Mouse (Mus musculus) CD4-positive helper T cell, adult 2 months (primary cell): ENCODE data around the gene BC049730.
"Not testable (repeated sequence)": the region's sequence is repeated elsewhere in the genome, so short reads cannot be mapped to it uniquely, and the experiment has no call there.

Experiments
- DNase-seq: peaks from one replicate; pipeline ENCODE4 v3.0.0-alpha.2; 2012; ENCODE audit warnings: low read depth, missing footprints, low spot score

Gene BC049730

DNA sequence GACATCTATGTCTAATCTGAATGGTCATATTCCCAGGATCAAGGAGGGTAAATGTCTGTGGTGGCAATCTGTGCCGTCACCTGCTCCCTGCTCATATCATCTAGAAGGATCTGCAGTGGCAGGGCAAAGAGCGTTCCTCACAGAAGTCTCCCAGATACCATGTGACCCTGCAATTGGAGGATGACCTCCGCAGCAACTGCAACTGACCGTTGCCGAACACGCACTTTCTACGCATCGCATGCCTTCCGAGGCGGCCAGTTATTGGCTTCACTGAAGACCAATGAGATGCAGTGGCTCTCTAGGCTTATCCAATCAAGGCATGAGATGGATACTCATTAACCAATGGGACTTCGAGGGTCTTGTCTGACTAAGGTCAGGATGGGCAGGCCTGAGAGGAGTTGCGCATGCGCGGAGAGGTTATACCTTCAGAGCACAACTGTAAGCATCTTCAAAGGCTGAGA, at the start of gene BC049730:
TSS of gene BC049730 (plus strand) at position 411 of the 461 bp plus-strand sequence.
- no peak for DNase-seq

DNA sequence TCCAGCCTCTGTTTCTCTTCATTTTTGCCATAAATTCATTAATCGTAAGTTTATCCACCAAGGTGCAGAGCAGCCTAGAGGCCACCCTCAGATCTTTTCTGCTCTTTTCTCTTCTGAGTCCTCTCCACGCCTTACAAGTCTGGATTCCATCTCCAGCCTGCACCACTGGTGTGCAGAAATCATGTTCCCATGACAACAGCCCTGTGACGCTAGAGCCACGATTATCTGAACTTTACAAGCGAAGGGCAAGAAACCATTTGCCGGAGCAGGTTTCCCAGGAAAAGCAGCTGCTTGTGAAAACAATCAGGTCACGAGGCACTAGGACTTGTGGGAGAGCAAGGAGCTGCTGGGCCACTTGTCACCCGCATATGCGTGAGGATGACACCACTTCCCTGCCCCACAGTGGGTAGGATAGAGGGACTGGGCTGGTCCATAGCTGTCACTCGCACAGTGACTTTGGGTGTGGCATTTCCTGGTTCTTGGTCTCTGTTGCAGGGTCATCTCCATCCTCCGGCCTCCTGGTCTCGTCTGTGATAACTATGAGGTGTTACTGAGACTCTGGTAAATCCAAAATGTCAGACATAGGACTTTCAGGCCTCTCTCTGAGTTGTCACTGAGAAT, 49.2 kb upstream of the BC049730 start:
- DNase-seq = no peak

DNA sequence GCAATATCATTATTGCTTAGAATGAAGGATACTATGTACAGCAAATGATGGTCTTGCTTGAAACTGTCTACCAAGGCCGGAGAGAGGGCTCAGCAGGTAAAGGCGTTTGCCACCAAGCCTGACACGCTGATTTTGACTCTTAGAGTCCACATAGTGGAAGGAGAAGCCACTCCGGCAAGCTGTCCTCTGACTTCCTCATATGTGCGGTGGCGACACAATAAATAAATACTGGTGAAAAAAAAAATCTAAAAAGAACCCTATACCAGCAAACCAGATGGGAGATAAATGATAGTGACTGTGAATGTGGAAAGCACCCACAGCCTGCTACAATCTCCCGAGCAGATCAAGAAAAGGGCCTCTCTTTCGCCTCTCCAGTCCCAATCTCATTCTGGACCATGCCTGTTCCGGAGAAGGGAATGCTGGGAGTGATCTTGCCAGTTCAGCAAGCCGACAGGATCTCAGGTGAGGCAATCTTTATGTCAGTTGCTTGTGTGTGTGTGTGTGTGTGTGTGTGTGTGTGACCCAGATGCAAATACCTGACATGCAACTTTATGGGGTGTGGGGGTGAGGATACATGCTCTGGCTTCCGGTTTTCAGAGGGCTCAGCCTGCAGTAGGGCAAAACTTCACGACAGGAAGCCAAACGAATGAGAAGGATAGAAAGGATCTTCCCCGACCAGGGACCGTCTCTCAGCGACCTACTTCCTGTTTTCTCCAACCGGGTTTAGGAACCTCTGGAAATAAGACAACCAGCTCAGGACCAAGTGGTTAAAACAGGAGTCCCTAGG, 47.7 kb upstream of the BC049730 start:
- peak; percentile 62 for DNase-seq

DNA sequence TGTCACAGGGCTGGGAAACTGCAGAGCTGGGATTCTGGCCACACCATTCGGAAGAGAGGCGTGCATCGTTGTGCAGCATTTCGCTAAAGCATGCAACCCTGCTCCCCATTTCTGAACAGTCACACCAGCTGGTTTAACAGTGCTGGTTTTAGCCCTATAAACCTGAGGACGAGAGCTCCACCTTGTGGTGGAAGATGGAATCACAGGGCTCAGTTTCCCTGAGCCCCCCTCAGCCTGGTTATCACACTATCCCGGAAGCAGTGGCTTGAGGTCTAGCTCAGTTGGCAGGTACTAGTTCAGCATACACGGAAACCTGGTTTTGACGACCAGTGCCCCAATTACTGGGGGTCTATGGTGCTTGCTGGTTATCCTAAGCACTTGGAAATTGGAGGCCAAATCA, 46.5 kb upstream of the BC049730 start:
- DNase-seq = peak; percentile 86

DNA sequence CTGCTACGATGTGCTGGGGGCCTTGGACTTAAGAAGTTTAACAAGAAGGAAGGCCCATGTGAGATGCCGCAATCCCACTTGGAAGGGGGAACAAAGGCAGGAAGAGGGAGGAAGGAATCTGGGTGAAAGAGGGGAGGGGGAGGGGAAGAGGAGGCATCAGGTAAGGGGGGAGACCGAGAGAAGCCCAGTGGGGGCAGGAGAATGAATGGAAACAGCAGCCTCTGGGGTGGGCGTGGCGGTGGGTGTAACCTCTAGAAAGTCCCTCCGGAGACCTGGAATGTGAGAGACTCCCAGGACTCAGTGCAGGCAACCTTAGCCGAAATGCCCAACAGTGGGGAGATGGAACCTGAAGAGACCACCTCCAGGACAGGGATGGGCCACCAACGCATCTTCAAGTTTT, 44.7 kb upstream of the BC049730 start:
- no peak for DNase-seq

DNA sequence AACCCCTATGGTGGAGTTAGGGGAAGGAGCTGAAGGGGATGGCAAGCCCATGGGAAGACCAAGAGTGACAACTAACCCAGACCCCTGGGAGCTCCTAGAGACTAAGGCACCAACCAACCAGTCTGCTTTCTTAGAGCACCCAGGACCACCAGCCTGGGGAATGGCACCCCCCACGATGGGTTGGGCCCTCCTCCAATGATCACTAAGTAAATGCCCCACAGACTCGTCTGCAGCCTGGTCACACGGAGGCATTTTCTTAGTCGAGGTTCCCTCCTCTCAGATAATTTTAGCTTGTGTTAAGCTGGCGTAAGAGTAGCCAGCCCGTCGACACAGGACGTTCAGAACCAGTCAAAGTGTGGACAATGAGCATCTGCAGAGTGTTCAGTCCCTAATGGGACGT, 44.1 kb upstream of the BC049730 start:
- DNase-seq = no peak

DNA sequence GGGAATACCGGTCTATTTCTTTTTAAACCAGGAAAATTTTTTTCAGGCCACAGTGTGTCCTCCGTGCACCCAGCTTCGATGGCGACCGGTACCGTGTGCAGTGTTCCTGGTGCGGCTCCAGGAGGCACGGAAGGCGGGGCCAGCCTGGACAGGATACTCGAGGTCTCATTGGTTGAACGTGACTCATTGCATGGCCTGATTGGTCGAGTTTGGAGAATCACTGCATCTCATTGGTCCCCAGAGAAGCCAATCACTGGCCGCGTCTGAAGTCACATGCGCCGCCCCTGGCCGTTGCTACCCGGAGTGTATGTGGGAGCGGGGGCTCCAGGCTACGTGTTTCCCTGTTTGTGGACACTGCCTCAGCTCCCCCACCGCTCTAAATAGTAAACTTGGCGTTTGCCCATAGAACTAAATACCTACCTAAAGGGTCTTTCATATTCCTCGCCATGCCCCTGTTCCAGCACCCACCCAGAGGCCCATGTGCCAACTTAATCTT, 37.0 kb upstream of the BC049730 start:
- no peak for DNase-seq

DNA sequence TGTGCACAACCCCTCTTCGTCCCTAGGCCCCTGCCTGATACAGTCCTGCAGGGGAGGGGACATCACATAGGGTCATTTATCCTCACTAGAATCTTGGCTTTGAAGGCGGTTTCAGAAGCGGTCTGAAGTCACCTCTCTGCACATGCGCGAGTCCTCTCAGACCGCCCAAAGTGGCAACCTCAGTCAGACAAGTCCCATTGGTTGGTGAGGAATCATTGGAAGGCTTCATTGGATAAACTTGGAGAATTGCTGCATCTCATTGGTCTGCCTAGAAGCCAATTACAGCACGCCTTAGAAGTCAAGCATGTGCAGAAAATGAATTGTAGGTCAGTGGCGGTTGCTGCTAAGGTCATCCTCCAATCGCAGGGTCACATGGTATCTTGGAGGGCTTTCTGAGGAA, 32.5 kb upstream of the BC049730 start, which contains the start of gene Tex101:
TSS of gene Tex101 (minus strand) at position 101 of the 400 bp plus-strand sequence.
- DNase-seq = no peak

DNA sequence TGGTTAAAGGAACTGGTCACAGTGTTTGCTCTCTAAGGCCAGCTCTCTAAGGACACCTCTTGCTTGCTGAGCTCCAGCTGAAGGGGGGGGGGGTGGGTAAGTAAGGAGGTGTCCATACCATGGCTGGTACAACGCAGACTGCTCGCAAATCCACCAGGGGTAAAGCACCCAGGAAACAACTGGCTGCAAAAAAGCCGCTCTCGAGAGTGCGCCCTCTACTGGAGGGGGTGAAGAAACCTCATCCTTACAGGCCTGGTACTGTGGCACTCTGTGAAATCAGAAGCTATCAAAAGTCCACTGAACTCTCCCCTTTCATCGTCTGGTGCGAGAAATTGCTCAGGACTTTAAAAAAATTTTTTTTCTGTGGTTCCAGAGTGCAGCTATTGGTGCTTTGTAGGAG, 24.9 kb upstream of the BC049730 start:
- DNase-seq = peak; percentile 15

DNA sequence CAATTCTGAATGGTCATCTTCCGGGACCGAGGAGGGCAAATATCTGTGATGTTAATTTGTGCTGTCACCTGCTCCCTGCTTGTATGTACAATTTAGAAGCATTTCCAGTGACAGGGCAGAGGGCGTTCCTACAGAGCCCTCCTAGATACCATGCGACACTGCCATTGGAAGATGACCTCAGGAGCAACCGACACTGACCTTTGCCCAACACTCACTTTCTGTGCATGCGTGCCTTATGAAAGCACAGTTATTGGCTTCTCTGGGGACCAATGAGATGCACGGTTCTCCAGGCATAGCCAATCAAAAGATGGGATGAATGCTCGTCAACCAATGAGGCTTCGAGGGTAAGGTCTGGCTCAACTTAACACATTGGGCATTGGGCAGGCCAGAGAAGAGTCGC, 21.5 kb upstream of the BC049730 start:
- DNase-seq = not testable (repeated sequence)

DNA sequence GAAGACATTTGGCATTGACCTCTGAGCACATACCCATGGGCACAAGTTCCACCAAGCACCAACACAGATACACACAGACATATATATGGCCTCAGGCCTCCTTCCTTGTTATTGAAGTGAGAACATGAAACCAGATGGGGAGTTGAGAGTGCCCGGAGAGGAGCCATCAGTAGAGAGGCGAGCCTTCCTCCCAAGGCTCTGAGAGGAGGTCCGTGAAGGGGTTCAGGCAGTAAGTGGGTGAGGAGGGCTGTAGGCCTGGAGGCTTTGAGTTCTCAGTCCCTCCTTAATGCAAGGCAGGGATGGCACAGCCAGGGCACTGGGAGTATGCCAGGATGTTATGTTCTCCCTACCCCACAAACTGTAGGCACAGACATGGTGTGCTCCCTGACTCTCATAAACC, 16.3 kb upstream of the BC049730 start:
- DNase-seq = not testable (repeated sequence)

DNA sequence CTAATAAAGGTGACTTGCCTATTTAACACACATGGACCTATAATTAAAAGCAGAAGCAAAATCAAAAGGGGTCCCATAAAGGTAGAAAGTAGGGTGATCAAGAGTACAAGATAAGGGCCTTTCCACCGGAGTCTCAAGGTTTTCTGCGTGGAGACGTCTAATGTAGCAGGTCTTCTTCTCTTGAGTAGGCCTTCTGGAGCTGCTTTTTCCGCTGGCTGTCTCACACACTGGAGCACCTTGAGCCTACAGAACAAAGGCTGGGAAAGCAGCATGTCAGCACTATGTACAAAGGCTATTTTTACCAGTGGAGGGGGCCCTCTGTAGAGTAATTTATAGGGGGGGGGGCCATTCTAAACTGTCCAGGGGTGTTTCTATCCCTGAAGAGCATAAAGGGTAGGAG, 11.2 kb upstream of the BC049730 start:
- not testable (repeated sequence) for DNase-seq

DNA sequence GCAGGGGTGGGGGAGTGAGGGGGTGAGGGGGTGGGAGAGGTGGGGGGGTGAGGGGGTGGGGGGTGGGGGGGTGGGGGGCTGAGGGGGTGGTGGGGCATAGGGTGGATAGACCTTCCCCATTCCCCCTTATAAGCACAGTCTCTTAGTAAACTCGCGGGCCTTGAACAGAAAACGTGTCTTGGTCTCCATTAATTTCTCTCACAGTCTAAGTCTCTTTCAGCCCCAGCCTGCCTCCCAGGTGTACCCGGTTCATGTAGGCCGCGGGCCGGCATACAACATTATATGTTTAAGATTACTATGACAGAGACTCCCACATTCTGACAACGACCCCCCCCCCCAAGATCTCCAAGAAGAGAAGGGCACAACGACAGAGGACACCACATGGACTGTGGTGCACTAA, 6.2 kb upstream of the BC049730 start:
- DNase-seq = not testable (repeated sequence)

DNA sequence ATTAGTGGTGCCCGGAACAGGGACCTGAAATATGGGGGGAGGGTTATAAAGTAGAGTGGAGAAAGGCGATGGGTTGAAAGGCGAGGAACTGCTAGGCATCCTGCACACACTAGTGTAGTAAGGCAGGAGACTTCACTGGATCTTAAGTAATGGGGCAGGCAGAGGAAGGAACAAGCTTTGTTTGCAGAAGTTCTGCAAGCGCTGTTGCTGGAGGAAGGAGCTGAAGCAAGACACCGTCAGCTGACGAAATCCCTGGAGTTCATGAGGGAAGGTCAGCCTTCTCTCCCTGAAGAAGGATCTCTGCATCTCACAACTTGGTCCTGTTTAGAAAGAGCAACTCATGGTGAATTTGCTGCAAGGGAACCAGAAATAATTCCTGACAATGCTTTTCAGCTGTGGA, 6.0 kb downstream of the BC049730 start:
- DNase-seq = no peak

DNA sequence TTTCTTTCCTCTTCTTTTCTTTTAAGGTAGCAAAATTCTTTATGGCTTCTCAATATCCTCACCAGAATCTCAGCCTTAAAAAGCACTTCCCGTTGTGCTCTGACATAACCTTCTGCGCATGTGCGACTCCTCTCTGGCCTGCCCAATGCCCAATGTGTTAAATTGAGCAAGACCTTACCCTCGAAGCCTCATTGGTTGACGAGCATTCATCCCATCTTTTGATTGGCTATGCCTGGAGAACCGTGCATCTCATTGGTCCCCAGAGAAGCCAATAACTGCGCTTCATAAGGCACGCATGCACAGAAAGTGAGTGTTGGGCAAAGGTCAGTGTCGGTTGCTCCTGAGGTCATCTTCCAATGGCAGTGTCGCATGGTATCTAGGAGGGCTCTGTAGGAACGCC, 17.8 kb downstream of the BC049730 start, which contains the start of gene Gm4763:
TSS of gene Gm4763 (minus strand) at position 101 of the 400 bp plus-strand sequence.
- DNase-seq = not testable (repeated sequence)

DNA sequence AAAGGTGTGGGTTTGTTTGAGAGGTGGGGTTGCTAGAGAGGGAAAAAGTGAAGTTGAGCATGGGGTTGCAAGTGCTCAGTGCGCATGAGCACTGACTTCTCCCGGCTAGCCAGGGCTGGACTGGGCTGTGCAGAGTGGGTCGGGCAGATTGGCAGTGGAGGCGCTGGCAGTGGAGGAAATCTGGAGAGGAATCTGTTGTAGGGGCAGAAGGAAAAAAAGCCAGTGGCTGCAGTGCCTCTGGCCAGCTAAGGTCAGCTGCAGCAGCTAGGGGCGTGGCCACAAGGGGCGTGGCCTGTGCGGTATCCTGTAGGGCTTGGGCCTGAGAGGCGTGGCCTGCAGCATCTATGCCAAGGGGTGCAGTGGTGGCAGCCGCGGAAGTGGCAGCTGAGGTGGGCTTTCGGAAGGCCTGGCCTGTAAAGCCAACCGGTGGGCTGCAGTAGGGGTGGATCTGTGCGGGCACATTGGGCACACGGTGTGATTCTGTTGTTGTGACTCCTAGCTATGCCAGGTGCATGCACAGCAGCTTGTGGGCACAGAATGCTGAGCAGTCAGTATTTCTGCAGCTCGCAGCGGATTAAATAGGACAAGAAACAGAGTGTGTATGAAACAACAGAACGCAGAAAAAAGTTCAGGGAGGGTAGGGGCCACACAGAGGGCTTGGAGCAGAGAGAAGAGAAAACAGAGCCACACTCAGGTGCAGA, 27.1 kb downstream of the BC049730 start:
- no peak for DNase-seq

DNA sequence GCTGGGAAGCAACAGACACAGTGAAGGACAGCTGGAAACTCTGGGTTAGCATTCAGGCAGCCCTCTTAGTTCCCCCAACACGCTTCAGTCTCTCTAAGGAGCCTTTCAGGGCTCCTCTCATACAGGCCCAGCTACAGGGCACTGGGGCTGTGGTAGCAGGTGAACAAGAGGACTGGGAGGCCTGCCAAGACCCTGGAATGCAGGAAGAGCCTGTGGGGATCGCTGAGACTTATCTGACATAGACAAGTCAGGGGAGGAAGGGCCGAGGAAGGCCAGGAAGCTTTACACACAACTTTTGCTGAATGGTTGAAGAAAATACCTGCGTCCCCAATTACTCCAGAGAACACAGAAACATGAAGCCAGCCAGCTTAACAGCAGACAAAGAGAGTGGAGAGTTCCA, 41.7 kb downstream of the BC049730 start:
- no peak for DNase-seq

DNA sequence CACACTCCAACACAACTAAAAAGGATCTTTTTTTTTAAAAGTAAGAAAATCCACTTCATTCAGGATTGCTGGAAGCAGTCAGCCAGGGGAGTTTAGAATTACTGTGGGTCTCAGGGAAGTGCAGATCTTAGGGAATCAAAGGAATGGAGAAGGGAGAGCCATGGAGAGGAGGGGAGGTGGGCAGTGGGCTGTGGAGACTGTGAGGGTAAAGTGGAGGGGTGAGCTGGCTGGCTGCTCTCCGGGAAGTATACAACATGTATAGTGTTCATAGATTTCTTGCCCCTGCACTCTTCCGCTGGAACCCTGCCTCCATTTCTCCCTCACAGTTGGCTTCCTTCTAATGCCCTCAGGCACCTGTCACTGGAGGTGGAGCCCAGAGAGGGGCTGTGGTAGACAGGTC, 42.6 kb downstream of the BC049730 start:
- DNase-seq = no peak

DNA sequence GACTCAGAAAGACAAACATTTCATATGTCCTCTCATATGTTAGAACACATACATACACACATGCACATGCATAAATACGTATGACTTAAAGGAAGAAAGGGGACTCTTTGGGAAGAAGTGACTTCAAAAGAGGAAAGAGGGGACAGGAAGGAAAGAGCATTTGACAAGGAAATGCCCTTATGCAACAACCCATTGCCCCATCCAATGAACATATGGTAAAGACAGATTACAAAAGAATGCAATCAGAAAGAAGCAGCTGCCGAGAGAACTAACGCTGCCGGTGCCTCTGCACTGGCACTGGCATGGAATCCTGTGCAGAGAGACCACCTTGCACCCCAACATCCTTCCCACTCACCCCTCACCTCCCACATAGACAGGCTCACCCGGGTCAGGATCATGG, 44.4 kb downstream of the BC049730 start:
- no peak for DNase-seq

DNA sequence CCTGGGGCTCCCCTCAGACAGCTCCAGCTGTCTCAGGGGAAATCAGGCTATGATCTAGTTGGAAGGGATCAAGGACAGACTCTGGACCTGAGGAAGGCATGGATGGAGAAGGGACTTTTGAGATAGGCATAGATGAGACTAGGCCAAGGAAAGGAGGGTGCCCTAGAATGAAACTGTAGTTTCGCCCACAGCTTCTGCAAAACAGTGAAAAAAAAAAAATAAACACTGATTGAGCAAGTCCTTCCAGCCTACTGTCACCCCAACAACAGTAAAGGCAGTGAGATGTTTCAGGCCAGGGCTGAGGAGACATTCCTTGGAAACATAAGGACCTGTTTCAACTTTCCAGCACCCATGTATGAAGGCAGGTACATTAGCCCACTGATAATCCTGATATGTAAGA, 49.5 kb downstream of the BC049730 start:
- DNase-seq = no peak

DNA sequence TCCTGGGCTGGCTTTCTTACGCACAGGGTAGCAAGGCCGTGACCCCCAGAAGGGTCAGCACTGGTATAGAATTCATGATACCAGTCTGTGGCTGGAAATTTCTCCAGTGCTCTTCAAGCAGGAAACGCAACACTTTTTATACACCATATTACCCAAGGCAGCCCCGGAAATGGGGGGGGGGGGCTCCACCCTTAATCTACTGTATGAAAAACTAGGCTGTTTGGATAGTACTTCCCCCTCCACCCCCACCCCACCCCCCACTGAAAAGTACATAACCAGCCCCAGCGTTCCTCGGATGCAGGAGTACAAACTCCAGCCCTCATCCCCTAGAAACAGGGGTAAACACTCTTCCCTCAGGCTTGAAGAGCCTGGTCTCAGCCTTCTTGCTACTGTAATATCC, 51.2 kb downstream of the BC049730 start, which contains the start of gene Cd177:
TSS of gene Cd177 (minus strand) at position 101 of the 400 bp plus-strand sequence.
- DNase-seq = no peak

DNA sequence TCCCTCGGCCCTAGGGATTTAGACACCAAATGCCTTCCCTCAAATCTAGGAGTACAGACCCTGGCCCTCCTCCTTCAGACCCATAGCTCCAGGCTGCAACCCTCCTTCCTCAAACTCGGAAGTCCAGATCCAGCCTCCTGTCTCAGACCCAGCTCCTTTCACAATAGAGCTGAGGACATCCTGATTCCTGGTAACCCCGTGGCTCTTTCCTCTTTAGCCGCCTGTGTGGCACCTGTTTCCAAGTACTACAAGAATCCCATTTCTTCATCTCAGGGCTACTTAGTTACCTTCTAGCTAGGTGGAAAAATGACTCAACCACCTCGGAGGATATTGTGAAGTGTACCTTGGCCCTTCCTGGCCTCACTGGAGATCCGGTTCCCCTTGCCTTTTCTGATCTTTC, 52.1 kb downstream of the BC049730 start:
- no peak for DNase-seq
